Mouse (Mus musculus): ENCODE results near the gene Rrad. TPM values are rescaled to one million over a fixed set of nuclear protein-coding genes. Genes with fewer than 3 reads are reported as not detected.

The Rrad gene
- polyA plus RNA-seq, 1 experiment from 2014 or later: 18.1 TPM

DNA sequence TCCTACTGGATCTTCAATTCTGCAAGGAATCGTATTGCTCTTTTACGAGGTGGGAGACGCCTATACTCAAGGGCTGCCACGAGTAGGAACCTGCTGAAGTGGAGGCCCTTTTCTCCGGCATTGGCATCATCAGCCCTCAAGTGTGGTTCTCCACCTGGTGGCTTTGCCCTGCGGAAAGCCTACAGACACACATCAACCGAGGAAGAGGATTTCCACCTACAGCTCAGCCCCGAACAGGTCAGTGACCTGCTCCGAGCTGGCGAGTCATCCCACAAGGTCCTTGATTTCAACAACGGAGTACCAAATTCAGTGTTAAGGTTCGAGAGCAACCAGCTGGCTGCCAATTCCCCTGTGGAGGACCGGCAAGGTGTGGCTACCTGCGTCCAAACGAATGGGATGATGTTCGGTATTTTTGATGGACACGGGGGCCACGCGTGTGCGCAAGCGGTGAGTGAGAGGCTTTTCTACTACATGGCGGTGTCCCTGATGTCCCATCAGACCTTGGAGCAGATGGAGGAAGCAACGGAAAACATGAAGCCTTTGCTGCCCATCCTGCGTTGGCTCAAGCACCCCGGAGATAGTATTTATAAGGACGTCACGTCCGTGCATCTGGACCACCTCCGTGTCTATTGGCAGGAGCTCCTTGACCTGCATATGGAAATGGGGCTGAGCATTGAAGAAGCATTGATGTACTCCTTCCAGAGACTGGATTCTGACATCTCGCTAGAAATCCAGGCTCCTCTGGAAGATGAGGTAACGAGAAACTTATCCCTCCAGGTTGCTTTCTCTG lies 37.4 kb downstream of the Rrad start:
- 90% methylated on average over 31 of the region's 31 CpGs for WGBS
- no peak overlapping the region for H3K27ac ChIP-seq
- H3K4me3 ChIP-seq: no peak overlapping the region
- no peak overlapping the region for H3K9ac ChIP-seq
- H3K36me3 ChIP-seq: peaks cover 40% of the 10 kb centered on the region
- H3K9me3 ChIP-seq: no peaks in the 10 kb centered on the region
- no peaks in the 10 kb centered on the region for H3K27me3 ChIP-seq
- H3K4me2 ChIP-seq (replicated peaks): no peak overlapping the region
- peaks cover 14% of the 10 kb centered on the region for H3K4me1 ChIP-seq
- ATAC-seq (ENCODE audit: low FRiP score, low read depth): no peak

DNA sequence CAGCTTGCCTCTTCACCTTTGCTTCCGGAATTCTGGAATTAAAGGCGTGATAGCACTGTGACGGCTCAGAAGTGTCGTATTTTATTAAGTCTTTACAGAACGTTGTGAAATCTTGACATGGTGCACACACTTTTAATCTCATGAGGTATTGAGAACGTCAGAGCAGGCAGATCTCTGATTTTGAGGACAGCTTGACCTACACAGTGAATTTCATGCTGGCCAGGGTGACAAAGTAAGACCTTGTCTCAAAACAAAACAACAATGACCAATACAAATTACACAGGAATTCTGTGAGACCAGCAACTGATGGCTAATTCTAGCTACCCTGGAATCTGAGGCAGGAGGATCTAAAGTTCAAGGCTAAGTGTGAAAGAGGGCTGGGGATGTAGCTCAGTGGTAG lies 38.6 kb downstream of the Rrad start:
- H3K4me1 ChIP-seq: peaks cover 14% of the 10 kb centered on the region
- no peak overlapping the region for H3K9ac ChIP-seq
- H3K27me3 ChIP-seq: no peaks in the 10 kb centered on the region
- no peaks in the 10 kb centered on the region for H3K9me3 ChIP-seq
- ATAC-seq (ENCODE audit: low FRiP score, low read depth): no peak
- H3K36me3 ChIP-seq: peaks cover 38% of the 10 kb centered on the region
- WGBS: 60% methylated on average over 6 of the region's 6 CpGs
- peak overlapping the region; percentile 69 for H3K4me3 ChIP-seq
- no peak overlapping the region for H3K27ac ChIP-seq
- H3K4me2 ChIP-seq (replicated peaks): peak overlapping the region; percentile 88

DNA sequence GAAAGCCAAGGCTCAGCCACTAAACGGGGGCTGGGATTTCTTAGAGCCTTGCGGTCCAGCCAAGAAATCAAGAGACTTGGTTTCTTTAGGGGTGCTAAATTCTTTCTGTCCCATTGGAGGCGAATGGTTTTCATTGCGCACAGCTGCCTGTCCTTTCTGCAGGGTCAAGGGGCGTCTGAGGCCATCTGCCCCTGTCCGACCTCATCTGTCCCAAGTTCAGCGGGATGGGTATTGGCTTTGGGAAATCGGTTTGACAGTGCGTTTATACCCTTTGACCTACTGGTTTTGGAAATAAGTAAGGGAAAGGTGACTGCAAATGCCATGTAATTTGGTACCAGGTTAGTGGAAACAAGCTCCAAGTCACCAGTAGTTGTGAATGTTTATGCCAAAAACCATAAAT lies 39.3 kb downstream of the Rrad start:
- H3K27me3 ChIP-seq: no peaks in the 10 kb centered on the region
- WGBS: under 1% methylated on average over 9 of the region's 9 CpGs

DNA sequence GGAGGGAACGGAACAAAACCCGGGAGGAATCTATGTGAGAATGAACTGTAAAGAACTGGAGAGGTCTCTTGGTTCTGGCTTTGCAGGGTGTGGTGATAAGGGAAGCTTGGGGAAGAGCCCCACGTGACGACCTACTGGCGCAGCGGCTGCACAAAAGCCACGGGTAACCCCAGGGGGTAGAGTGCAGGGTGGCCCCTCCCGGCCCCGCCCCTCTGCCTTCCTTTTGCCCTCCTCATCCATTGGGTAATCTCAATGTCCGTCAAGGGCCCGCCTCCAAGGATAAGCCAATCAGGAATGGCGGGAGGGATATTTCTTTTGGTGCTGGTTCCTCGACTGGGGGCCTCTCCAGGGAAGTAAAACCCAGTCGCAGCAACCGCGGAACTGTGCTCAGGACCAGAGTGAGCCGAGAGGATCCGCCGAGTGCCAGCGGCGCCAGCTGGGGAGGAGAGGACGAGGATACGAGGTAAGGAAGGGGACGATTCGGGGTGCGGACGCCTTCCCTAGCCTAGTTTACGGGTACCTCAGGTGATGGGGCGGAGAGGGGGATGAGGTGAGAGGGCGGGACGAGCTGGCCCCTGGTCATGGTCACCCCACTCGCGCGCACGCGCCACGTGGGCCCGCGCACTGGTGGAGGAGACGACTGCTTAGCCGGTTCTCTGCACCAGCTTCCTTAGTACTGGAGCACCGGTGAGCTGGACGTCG lies 39.8 kb downstream of the Rrad start, which contains the start of gene Pdp2:
Pdp2 (plus strand) TSS at position 319 of the 702 bp plus-strand sequence.
- peaks cover 28% of the 10 kb centered on the region for H3K36me3 ChIP-seq
- H3K27ac ChIP-seq: peak within 1 kb of the TSS; percentile 83
- peaks cover 14% of the 10 kb centered on the region for H3K4me1 ChIP-seq
- peak; percentile 98 for ATAC-seq (ENCODE audit: low FRiP score, low read depth)
- peak within 1 kb of the TSS; percentile 74 for H3K9ac ChIP-seq
- H3K4me2 ChIP-seq (replicated peaks): peak within 1 kb of the TSS; percentile 88
- no peaks in the 10 kb centered on the region for H3K9me3 ChIP-seq
- no peaks in the 10 kb centered on the region for H3K27me3 ChIP-seq
- H3K4me3 ChIP-seq: peak within 1 kb of the TSS; percentile 69
- WGBS: under 1% methylated on average over 44 of the region's 44 CpGs

More for the DNA sequence above, 39.3 kb downstream of the Rrad start:
- H3K27ac ChIP-seq: peak overlapping the region; percentile 83
- peak overlapping the region; percentile 74 for H3K9ac ChIP-seq
- peaks cover 14% of the 10 kb centered on the region for H3K4me1 ChIP-seq
- peak overlapping the region; percentile 88 for H3K4me2 ChIP-seq (replicated peaks)
- peak; percentile 3; the same call in 1 of the 2 replicates for ATAC-seq (ENCODE audit: low FRiP score, low read depth)
- H3K36me3 ChIP-seq: peaks cover 33% of the 10 kb centered on the region
- H3K4me3 ChIP-seq: peak overlapping the region; percentile 69
- H3K9me3 ChIP-seq: no peaks in the 10 kb centered on the region

DNA sequence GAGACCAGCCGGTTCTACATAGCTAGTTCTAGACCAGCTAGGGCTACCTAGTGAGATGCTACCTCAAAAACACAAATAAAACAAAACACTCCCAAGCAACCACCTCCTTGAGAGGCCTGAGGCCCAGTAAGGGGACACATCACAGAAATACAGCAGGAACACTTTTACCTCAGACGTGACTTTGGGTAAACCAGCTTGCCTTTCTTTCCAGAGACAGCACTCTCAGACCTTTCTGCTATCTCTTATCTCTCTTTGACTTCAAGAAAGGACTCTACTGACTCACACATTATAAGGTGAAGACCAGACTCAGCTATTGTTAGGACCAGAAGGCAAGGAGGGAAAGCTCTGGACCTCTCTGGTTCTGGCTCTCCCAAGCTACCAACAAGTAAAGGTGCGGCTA lies 40.8 kb downstream of the Rrad start:
- H3K4me3 ChIP-seq: no peak overlapping the region

DNA sequence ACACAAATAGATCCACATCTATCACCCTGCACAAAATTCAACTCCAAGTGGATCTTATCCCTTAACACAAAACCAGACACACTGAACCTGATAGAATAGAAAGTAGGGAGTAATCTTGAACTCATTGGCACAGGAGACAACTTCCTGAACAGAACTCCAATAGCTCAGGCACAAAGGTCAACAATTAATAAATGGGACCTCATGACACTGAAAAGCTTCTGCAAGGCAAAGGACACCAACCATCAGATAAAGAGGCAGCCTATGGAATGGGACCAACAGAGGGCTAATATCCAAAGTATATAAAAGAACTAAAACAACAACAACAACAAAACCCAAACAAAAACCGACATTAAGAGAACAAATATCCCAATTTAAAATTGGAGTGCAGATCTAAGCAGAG lies 46.6 kb downstream of the Rrad start:
- Histone ChIP-seq H3K4me3 (no peak overlapping the region), H3K9me3 (peaks cover 10% of the 10 kb centered on the region; the same call in 1 of the 2 replicates), H3K27me3 (no peaks in the 10 kb centered on the region), H3K36me3 (no peaks in the 10 kb centered on the region), H3K27ac (no peak overlapping the region), H3K9ac (no peak overlapping the region), H3K4me2 (replicated peaks) (no peak overlapping the region), H3K4me1 (no peaks in the 10 kb centered on the region)
- ATAC-seq (ENCODE audit: low FRiP score, low read depth): no peak
- 56% methylated on average over 1 of the region's 1 CpGs for WGBS

More for the DNA sequence above, 40.8 kb downstream of the Rrad start:
- Histone ChIP-seq H3K4me2 (replicated peaks) (no peak overlapping the region), H3K4me1 (peaks cover 14% of the 10 kb centered on the region), H3K36me3 (peaks cover 18% of the 10 kb centered on the region), H3K27me3 (no peaks in the 10 kb centered on the region), H3K9ac (no peak overlapping the region), H3K9me3 (no peaks in the 10 kb centered on the region), H3K27ac (no peak overlapping the region)
- 92% methylated on average over 3 of the region's 3 CpGs for WGBS
- ATAC-seq (ENCODE audit: low FRiP score, low read depth): no peak

Other genes starting within 250 kb of the Rrad start
- gene Cmtm4, start 235.5 kb downstream of the Rrad start, polyA plus RNA-seq (2015; fragmentation: Nextera tagmentation; extraction: Ambion mirVana): 2.8 and 3.0 TPM in 2 replicates
- 64.7 and 65.5 TPM in 2 replicates for gene Dync1li2, start 188.3 kb downstream of the Rrad start, polyA plus RNA-seq (2015; fragmentation: Nextera tagmentation; extraction: Ambion mirVana)
- 0.29 and 0.45 TPM in 2 replicates for gene Terb1, start 121.4 kb downstream of the Rrad start, polyA plus RNA-seq (2015; fragmentation: Nextera tagmentation; extraction: Ambion mirVana)
- 116 and 122 TPM in 2 replicates for gene Nae1, start 96.7 kb downstream of the Rrad start, polyA plus RNA-seq (2015; fragmentation: Nextera tagmentation; extraction: Ambion mirVana)
- gene Car7, start 96.6 kb downstream of the Rrad start, polyA plus RNA-seq (2015; fragmentation: Nextera tagmentation; extraction: Ambion mirVana): 0.83 and 0.93 TPM in 2 replicates
- 13.8 and 14.0 TPM in 2 replicates for gene Pdp2, start 39.9 kb downstream of the Rrad start, polyA plus RNA-seq (2015; fragmentation: Nextera tagmentation; extraction: Ambion mirVana)
- gene Cdh16, start 6.9 kb downstream of the Rrad start, polyA plus RNA-seq (2015; fragmentation: Nextera tagmentation; extraction: Ambion mirVana): 0.22 TPM in 1 of 2 replicates, not detected in the other
- gene Ciao2b, start 10.6 kb upstream of the Rrad start, polyA plus RNA-seq (2015; fragmentation: Nextera tagmentation; extraction: Ambion mirVana): 88.9 and 89.4 TPM in 2 replicates
- not detected in 2 replicates for gene Ces2a, start 102.7 kb upstream of the Rrad start, polyA plus RNA-seq (2015; fragmentation: Nextera tagmentation; extraction: Ambion mirVana)
- 0.09 TPM in 1 of 2 replicates, not detected in the other for gene Ces2b, start 200.2 kb upstream of the Rrad start, polyA plus RNA-seq (2015; fragmentation: Nextera tagmentation; extraction: Ambion mirVana)
- gene Ces2c, start 215.7 kb upstream of the Rrad start, polyA plus RNA-seq (2015; fragmentation: Nextera tagmentation; extraction: Ambion mirVana): not detected in 2 replicates

Measured in limb, embryonic 13.5 days (tissue).